Mouse (Mus musculus) gastrocnemius, postnatal 4 days (tissue): ENCODE results near the gene Gja1. TPM values are rescaled to one million over a fixed set of nuclear protein-coding genes. Genes with fewer than 3 reads are reported as not detected.

ENCODE experiments used
- DNase-seq, 2 experiments: peaks; one replicate each; pipeline ENCODE4 v3.0.0; 2021 to 2022; ENCODE audit warnings: low spot score in 2 of 2, mixed read lengths in 2 of 2
- total RNA-seq, 2 experiments: library from RNA; stranded (reverse); gene quantifications; 2 replicates each; pipeline ENCODE4 v1.2.3; 2021

Gja1 gene
- total RNA-seq, 2 experiments from 2014 or later = 43.5 to 44.7 TPM

- DNase-seq = no peak
Observed at GRCm38 (mm10) chr10:56406386-56407130, 29.4 kb downstream of the Gja1 start.

- DNase-seq = no peak
Observed at GRCm38 (mm10) chr10:56415894-56416570, 38.9 kb downstream of the Gja1 start.

- DNase-seq = no peak
Observed at GRCm38 (mm10) chr10:56422518-56422917, 45.4 kb downstream of the Gja1 start.

DNA sequence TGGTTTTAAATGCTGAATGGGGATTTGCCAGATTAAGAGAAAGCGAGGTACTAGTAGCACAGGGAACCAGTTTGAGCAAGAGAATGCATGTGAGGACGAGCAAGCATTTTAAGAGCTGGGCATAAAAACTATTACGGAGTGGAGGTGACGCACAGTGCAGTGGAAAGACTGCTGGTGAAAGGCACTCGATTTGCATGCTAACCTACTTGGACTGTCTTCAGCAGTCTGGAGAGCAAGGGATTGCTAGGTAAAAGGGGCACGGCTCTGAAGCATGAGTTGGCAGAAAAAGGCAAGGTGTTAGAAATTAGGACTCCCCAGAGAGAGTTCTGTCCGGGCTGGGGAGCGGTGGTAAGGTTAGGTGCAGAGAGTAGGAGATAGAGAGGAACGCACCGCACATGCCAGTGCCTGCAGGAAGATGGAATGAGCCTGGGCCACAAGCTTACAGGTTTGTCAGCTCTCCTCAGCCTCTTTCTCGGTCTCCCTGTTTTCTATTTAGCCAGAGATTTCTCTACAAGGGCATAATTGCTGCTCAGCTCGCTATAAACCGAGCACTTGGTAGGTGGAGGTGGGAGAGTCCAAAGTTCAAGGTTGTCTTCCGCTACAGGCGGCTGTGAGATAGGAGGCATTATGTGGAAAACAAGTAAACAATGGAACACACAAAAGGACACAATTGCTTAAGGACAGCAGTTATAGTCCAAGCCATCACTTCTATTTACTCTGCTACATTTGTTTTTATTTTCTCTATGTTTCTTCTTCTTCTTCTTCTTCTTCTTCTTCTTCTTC lies 48.1 kb downstream of the Gja1 start:
- no peak for DNase-seq

GRCm38 (mm10) chr10:56426369-56426768 lies 49.2 kb downstream of the Gja1 start:
- no peak for DNase-seq

GRCm38 (mm10) chr10:56427382-56427781 lies 50.3 kb downstream of the Gja1 start:
- no peak for DNase-seq

- DNase-seq = no peak
Observed at GRCm38 (mm10) chr10:56427827-56428226, 50.7 kb downstream of the Gja1 start.

DNA sequence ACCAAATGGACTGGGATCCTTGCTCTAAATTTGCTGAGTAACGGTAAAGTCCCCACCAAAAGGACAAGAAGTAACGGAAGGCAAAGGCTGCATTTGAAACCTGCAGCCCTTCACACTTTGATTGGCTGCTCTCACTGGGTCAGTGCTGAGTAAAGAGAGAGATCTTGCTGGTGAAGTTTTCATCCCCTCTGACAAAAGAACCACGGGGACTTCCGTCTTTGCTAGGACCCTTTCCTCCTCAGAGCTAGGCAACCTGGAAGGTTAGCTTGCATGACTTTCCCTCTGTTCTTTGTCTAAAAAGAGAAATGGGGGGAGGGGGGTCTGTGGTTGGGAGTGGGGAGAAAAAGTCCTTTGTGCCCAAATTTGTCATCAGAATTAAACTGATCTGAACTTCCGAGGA lies 51.9 kb downstream of the Gja1 start:
- DNase-seq = no peak

DNA sequence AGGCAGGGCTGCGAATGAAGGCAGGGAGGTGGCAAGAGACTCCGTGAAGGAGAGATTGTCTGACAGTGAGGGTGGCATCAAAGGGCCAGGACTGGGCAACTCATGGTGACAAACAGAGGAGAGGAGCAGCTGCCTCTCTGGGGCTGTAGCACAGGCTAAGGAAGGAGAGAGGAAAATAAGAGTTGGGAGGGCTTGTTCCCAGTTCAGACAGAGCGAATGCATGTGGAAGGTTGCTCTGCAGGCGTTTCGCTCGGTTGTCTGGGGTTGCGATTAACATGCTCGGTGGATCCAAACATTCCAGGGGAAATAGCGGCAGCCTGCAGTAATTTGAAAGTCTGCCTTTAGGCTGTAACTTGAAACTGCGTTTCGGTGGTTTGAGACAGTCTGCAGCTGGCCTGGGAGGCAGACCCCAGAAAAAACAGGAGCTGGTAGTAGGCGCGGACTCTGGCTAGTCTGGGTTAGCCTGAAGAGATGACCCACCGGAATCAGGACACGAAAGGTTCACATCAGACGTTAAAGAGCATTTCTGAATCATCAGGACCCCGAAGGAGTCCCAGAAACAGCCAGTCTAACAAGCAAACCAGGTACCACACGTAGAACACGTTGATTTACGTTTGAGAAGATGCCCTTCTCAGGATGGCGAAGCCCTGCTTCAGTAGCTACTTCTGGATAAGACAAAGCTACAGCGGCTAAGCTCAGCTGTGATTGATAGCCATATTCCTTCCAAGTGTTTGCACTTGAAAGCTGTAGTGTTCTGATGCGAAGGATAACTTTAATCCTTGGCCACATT lies 54.7 kb downstream of the Gja1 start:
- DNase-seq = peak in 1 of 2 experiments; percentile 26

DNA sequence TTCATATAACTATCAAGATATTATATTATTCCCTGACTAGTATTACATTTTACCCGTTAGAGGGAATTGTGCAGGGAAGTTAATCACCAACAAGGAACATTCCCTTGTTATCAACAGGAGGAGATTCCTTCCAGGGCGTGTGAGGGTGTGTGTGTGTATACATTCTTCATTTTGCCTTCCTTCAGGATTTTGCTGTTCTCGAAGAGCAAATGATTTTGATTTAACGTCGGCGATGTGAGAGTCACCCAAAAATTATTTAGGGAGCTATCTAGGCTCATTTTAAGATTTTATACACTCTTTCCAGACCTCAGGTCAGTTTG lies 55.2 kb downstream of the Gja1 start:
- DNase-seq = no peak

DNA sequence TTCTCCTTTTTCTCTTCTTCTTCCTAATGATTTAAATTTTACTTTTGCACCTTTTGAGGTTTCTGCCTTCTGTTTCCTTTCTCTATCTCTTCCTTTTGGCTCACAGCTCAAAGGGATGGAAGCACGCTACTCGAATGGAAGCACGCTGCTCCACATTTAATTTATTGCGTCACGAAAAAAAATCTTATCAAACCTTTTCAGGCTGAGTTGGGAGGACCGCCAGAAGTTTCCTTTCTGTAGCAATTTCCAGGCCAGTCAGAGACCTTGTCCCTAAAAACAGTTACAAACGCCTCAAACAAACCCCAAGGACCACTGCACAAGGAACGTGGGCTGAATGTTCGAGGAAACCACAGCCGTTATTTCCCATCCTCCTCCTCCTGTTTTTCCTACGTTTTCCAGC lies 60.2 kb downstream of the Gja1 start:
- no peak for DNase-seq

DNA sequence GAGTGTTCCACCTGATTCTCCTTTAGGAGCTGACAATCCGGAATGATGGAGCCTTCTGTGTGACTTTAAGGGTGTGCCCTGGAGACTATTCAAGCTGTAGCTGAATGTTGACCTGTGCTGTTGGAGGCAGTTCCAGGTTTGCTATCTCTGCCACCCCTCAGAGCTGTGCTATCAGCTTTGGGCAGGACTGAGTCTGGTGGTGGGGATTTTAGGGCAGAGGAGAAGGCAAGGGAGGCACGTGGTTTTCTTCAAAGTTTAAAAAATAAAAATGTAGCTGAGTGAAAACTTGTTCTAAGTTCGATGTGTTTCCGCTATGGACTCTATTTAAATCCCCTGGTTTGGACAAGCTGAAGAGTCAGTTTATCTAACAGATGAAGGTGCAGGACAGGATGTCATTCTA lies 62.5 kb downstream of the Gja1 start:
- DNase-seq = no peak

- no peak for DNase-seq
Observed at GRCm38 (mm10) chr10:56444457-56444856, 67.3 kb downstream of the Gja1 start.

DNA sequence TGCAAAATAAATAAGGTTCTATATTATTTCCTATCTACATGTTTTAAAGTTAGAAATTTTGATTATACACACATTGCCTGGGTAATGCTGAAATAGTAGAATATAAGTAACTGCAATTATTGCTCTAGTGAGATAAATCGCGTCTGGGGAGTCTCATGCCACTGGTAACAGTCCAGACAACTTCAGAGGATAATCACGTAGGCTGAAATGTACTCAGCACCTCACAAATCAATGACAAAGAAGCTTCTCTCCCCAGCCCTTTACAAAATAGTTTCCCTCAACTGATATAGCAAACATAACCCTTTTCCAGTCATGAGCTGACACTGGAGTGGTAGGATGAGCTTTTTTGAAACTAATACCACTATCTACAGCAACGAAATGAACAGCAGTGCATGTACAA lies 71.9 kb downstream of the Gja1 start:
- no peak for DNase-seq

Other genes with a start within 250 kb of the Gja1 start
- 1 to 10 TPM; 3.4 to 3.5 TPM for gene Tbc1d32, start 148.6 kb upstream of the Gja1 start, total RNA-seq